Mouse (Mus musculus) hindbrain, embryonic 13.5 days (tissue): ENCODE data around the gene Baz1b. TPM values are rescaled to one million over a fixed set of nuclear protein-coding genes. Genes with fewer than 3 reads are reported as not detected.

Experiments
- ATAC-seq: fragments of 200-750 bp; cut with Nextera tagmentation; 2 replicates; pipeline ENCODE4 v1.8.0; 2017; ENCODE audit warnings: moderate TSS enrichment; ENCODE audit not compliant: low FRiP score
- H3K27ac ChIP-seq: fragments of 300-500 bp; sonication (generic); 2 replicates; pipeline ENCODE4 v1.5.1; 2015; ENCODE audit warnings: inconsistent platforms, mild to moderate bottlenecking, moderate library complexity
- H3K27me3 ChIP-seq: fragments of 300-500 bp; sonication (generic); 2 replicates; pipeline ENCODE4 v1.6.1; 2015; ENCODE audit warnings: mild to moderate bottlenecking, inconsistent platforms
- H3K36me3 ChIP-seq: fragments of 300-500 bp; sonication (generic); 2 replicates; pipeline ENCODE4 v1.6.1; 2015; ENCODE audit warnings: mild to moderate bottlenecking, inconsistent platforms
- H3K4me1 ChIP-seq: fragments of 300-500 bp; sonication (generic); replicated peaks from 2 replicates; pipeline ENCODE4 v1.6.1; 2015; ENCODE audit warnings: inconsistent platforms
- H3K4me2 ChIP-seq: fragments of 300-500 bp; sonication (generic); 2 replicates; pipeline ENCODE4 v1.6.1; 2015; ENCODE audit warnings: inconsistent platforms, mild to moderate bottlenecking, moderate library complexity
- H3K4me3 ChIP-seq: fragments of 300-500 bp; sonication (generic); 2 replicates; pipeline ENCODE4 v1.5.1; 2015; ENCODE audit warnings: mild to moderate bottlenecking, inconsistent platforms
- H3K9ac ChIP-seq: fragments of 300-500 bp; sonication (generic); 2 replicates; pipeline ENCODE4 v1.6.1; 2015; ENCODE audit warnings: mild to moderate bottlenecking, inconsistent platforms
- H3K9me3 ChIP-seq: fragments of 300-500 bp; sonication (generic); 2 replicates; pipeline ENCODE4 v1.6.1; 2016; ENCODE audit warnings: inconsistent platforms
- WGBS: fragments of 180-500 bp; shearing (Covaris S2); methylation state at CpG from one replicate; pipeline ENCODE4 v1.1.7; 2015; 5-methylcytosine and 5-hydroxymethylcytosine counted together
- polyA plus RNA-seq: library from polyadenylated mRNA; unstranded; fragments of >200 nt; fragmentation: Nextera tagmentation; extraction: Ambion mirVana; gene quantifications from 2 replicates; pipeline ENCODE4 v1.2.1, GENCODE M21; 2015

The Baz1b gene
- polyA plus RNA-seq, 1 experiment from 2014 or later = 38.1 TPM

GRCm38 (mm10) chr5:135243166-135243565, 56.1 kb downstream of the Baz1b start:
- no peak overlapping the region for H3K4me3 ChIP-seq
- H3K27ac ChIP-seq = no peak overlapping the region
- 100% methylated on average over 1 of the region's 1 CpGs for WGBS
- ATAC-seq = no peak
- H3K27me3 ChIP-seq = no peaks in the 10 kb centered on the region
- H3K9ac ChIP-seq = no peak overlapping the region
- H3K36me3 ChIP-seq = peaks cover 91% of the 10 kb centered on the region
- H3K4me1 ChIP-seq = peaks cover 14% of the 10 kb centered on the region; the same call in 1 of the 2 replicates
- no peak overlapping the region for H3K4me2 ChIP-seq
- H3K9me3 ChIP-seq = no peaks in the 10 kb centered on the region

GRCm38 (mm10) chr5:135246531-135246930, 59.5 kb downstream of the Baz1b start:
- H3K36me3 ChIP-seq = peaks cover 58% of the 10 kb centered on the region
- H3K27me3 ChIP-seq = peaks cover 19% of the 10 kb centered on the region
- H3K9me3 ChIP-seq = no peaks in the 10 kb centered on the region
- no peak for ATAC-seq
- peak overlapping the region; percentile 93; the same call in 1 of the 2 replicates for H3K4me2 ChIP-seq
- no peak overlapping the region for H3K27ac ChIP-seq
- H3K9ac ChIP-seq = no peak overlapping the region
- 68% methylated on average over 4 of the region's 4 CpGs for WGBS
- no peak overlapping the region for H3K4me3 ChIP-seq
- H3K4me1 ChIP-seq = peaks cover 41% of the 10 kb centered on the region

GRCm38 (mm10) chr5:135247337-135247736, 60.3 kb downstream of the Baz1b start:
- peak overlapping the region; percentile 93 for H3K4me2 ChIP-seq
- no peak overlapping the region for H3K27ac ChIP-seq
- H3K36me3 ChIP-seq = peaks cover 49% of the 10 kb centered on the region
- H3K9ac ChIP-seq = no peak overlapping the region; the same call in 1 of the 2 replicates
- ATAC-seq = no peak
- H3K4me1 ChIP-seq = peaks cover 42% of the 10 kb centered on the region
- H3K9me3 ChIP-seq = no peaks in the 10 kb centered on the region
- peak overlapping the region; percentile 64 for H3K4me3 ChIP-seq
- H3K27me3 ChIP-seq = peaks cover 19% of the 10 kb centered on the region
- WGBS = 76% methylated on average over 9 of the region's 9 CpGs

DNA sequence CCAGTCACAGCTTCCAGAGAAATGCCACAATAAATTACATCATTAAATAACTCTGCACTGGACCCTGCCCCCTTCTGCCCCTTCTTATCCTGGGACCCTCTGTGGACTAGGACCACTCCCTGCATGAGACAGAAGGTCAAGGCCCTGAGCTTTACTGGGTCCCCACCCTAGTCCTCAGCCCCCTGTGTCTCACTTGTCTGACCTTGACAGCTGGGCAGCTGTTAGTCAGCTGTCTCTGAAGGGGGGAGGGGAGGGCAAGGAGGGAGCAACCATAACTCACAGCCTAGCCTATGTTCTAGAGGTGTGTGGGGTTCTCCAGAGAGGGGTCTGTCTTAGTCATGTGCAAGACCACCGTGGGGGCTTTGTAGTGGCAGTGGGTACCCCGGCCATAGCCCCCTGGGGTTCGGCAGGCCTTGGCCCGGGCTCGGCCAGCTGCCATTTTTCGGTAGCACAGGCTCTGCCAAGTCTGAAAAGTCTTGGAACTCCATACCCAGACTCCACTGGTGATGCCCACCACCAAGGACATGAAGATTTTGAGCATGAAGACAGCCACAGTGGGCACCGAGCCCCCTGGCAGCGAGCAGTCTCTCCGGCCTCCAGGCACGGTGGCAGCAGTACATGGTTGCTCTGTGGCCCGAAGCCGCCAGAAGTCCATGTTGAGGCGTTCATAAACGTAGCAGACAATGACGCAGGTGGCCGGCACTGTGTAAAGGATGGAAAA, 62.1 kb downstream of the Baz1b start:
- 65% methylated on average over 16 of the region's 16 CpGs for whole genome bisulfite sequencing
- no peak overlapping the region for H3K27ac ChIP-seq

GRCm38 (mm10) chr5:135250186-135251078, 63.4 kb downstream of the Baz1b start:
- H3K27me3 ChIP-seq = peaks cover 19% of the 10 kb centered on the region
- H3K4me2 ChIP-seq = peak overlapping the region; percentile 93
- H3K9me3 ChIP-seq = no peaks in the 10 kb centered on the region
- H3K36me3 ChIP-seq = peaks cover 19% of the 10 kb centered on the region
- H3K4me1 ChIP-seq = peaks cover 60% of the 10 kb centered on the region
- peak overlapping the region; percentile 77 for H3K9ac ChIP-seq
- WGBS = 1% methylated on average over 86 of the region's 92 CpGs
- H3K4me3 ChIP-seq = peak overlapping the region; percentile 64
- peak overlapping the region; percentile 26; the same call in 1 of the 2 replicates for H3K27ac ChIP-seq
- peak; percentile 58 for ATAC-seq

More for the DNA sequence above, 62.1 kb downstream of the Baz1b start:
- peaks cover 32% of the 10 kb centered on the region for H3K36me3 ChIP-seq
- H3K4me2 ChIP-seq = peak overlapping the region; percentile 93
- H3K27me3 ChIP-seq = peaks cover 19% of the 10 kb centered on the region
- H3K9me3 ChIP-seq = no peaks in the 10 kb centered on the region
- H3K9ac ChIP-seq = peak overlapping the region; percentile 77; the same call in 1 of the 2 replicates
- H3K4me3 ChIP-seq = peak overlapping the region; percentile 64
- H3K4me1 ChIP-seq = peaks cover 56% of the 10 kb centered on the region
- no peak for ATAC-seq

- H3K4me2 ChIP-seq = peak within 1 kb of the TSS; percentile 93
- H3K4me3 ChIP-seq = peak within 1 kb of the TSS; percentile 64
- peak within 1 kb of the TSS; percentile 26; the same call in 1 of the 2 replicates for H3K27ac ChIP-seq
- no peaks in the 10 kb centered on the region for H3K9me3 ChIP-seq
- H3K36me3 ChIP-seq = peaks cover 12% of the 10 kb centered on the region
- peak within 1 kb of the TSS; percentile 77 for H3K9ac ChIP-seq
- H3K4me1 ChIP-seq = peaks cover 59% of the 10 kb centered on the region
- peaks cover 19% of the 10 kb centered on the region for H3K27me3 ChIP-seq
- under 1% methylated on average over 33 of the region's 51 CpGs for WGBS
- peak; percentile 76 for ATAC-seq
Measured at GRCm38 (mm10) chr5:135251079-135251454, 64.0 kb downstream of the Baz1b start, which contains the start of gene Fzd9. TSS of gene Fzd9 (minus strand) at chr5:135251230.

GRCm38 (mm10) chr5:135253741-135254401, 66.8 kb downstream of the Baz1b start:
- ATAC-seq = peak; percentile 81
- Histone ChIP-seq H3K27ac (peak overlapping the region; percentile 80), H3K27me3 (peaks cover 18% of the 10 kb centered on the region), H3K9ac (0 out of 2 replicates have a peak overlapping the region, but pooled peaks have one; percentile 43), H3K4me1 (peaks cover 54% of the 10 kb centered on the region), H3K4me2 (peak overlapping the region; percentile 18; the same call in 1 of the 2 replicates), H3K9me3 (no peaks in the 10 kb centered on the region), H3K4me3 (no peak overlapping the region), H3K36me3 (no peaks in the 10 kb centered on the region)
- WGBS = 3% methylated on average over 12 of the region's 12 CpGs

- no peaks in the 10 kb centered on the region for H3K36me3 ChIP-seq
- no peak for ATAC-seq
- no peak overlapping the region for H3K9ac ChIP-seq
- peaks cover 47% of the 10 kb centered on the region for H3K4me1 ChIP-seq
- WGBS = 96% methylated on average over 3 of the region's 3 CpGs
- H3K9me3 ChIP-seq = no peaks in the 10 kb centered on the region
- H3K4me2 ChIP-seq = no peak overlapping the region
- H3K27me3 ChIP-seq = no peaks in the 10 kb centered on the region
- H3K4me3 ChIP-seq = no peak overlapping the region
- no peak overlapping the region for H3K27ac ChIP-seq
Measured at GRCm38 (mm10) chr5:135256166-135256565, 69.1 kb downstream of the Baz1b start.

DNA sequence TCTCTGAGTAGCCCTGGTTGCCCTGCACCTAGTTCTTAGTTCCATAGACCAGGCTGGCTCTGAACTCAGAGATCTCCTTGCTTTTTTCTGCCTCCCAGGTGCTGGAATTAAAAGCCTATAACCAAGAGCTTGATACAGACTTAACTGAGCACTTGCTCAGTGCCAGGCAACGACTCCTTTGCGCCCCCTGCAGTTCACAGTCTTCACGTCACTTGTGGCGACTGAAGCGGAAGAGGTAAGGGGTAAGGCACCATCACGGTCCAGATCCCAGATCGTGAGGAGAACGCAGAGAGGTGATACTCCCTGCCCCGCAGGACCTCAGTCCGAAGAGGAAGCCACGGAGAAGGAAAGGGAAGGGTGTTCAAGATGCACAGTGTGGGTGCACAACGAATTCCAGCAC, 70.5 kb downstream of the Baz1b start:
- 84% methylated on average over 12 of the region's 12 CpGs for WGBS
- Histone ChIP-seq H3K27me3 (no peaks in the 10 kb centered on the region), H3K4me2 (no peak overlapping the region), H3K27ac (peak overlapping the region; percentile 87), H3K4me1 (peaks cover 40% of the 10 kb centered on the region), H3K9ac (no peak overlapping the region), H3K36me3 (no peaks in the 10 kb centered on the region), H3K4me3 (no peak overlapping the region), H3K9me3 (no peaks in the 10 kb centered on the region)
- no peak for ATAC-seq

DNA sequence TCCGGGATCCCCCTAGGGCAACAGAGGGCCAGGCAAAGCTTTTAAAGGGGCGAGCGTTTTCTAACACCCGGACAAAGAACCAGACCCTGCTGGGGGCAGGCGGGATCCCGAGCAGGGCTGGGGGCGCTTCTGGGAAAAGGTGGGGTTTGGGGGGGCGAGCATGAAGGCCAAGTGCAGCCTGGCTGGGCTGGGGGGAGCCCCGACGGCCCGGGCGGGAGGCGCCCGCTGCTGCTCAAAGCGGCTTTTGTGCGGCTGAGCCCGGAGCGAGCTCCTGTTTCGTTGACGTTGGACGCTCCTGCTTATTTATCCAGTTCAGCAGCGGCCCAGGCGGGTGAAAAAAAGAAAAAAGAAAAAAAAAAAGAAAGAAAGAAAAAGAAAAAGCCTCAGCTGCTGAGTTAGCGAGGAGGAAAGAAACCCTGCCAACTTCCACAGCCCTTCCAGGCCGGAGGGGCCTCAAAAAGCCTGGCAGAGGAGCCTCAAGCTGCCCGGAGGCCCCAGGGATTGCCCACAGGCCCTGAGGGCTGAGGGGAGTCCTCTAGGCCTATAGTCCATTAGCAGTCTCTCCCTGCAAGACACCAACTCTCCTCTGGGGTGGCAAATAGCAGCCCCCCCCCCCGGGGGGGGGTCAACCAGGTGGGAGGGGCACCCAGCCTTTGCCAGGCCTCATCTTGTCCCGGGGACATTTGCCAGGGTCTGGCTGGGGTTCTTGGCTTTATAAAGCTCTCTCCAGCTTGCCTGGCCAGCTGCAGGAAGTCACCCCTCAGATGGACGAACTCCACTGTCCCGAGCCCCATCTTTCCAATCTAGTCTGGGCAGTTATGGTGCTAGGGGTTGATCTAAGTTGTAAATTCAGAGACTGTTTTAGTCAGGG, 71.5 kb downstream of the Baz1b start:
- Histone ChIP-seq H3K4me3 (peak overlapping the region; percentile 18), H3K27ac (peak overlapping the region; percentile 87), H3K9me3 (no peaks in the 10 kb centered on the region), H3K4me1 (peaks cover 34% of the 10 kb centered on the region), H3K36me3 (no peaks in the 10 kb centered on the region), H3K9ac (peak overlapping the region; percentile 68), H3K27me3 (no peaks in the 10 kb centered on the region), H3K4me2 (peak overlapping the region; percentile 49)
- 13% methylated on average over 29 of the region's 30 CpGs for WGBS
- ATAC-seq = peak; percentile 11; the same call in 1 of the 2 replicates

DNA sequence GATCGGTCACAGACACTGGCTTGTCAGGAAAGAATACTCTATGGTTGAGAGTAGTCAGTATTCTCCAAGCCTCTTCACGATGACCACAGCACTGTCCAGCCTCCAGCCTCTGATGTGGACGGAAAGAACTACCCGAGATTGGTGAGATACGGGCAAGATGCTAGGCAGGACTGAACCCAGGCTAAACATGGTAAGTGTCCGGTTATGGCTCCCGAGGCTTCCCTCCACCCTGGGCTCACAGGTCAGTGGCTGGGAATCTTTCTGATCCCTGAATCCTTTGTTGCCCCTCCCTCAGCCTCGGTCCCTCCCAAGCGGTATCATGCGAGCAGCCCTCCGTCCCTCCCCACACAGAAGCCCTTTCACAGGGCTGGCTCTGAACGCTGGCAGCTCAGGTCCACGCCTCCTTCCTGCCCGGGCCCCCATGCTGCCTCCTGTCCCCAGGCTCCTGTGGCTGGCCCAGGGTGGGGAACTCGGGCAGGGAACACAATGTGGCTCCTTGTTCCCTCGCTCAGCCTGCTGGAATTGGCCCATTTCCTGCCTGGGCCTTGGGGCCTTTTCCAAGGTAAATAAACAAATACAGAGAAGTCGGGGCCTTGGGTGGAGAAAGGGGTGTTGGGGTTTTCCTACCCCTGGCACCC, 76.9 kb downstream of the Baz1b start:
- H3K27ac ChIP-seq = peak overlapping the region; percentile 80
- no peak overlapping the region for H3K4me3 ChIP-seq
- H3K36me3 ChIP-seq = no peaks in the 10 kb centered on the region
- peak overlapping the region; percentile 31; the same call in 1 of the 2 replicates for H3K9ac ChIP-seq
- H3K27me3 ChIP-seq = no peaks in the 10 kb centered on the region
- H3K4me2 ChIP-seq = peak overlapping the region; percentile 6; the same call in 1 of the 2 replicates
- peaks cover 26% of the 10 kb centered on the region for H3K4me1 ChIP-seq
- ATAC-seq = peak; percentile 92
- WGBS = 18% methylated on average over 17 of the region's 17 CpGs
- H3K9me3 ChIP-seq = no peaks in the 10 kb centered on the region
